Mouse (Mus musculus) adrenal gland, adult 2 months (tissue): ENCODE results near the gene B230104I21Rik. TPM values are rescaled to one million over a fixed set of nuclear protein-coding genes. Genes with fewer than 3 reads are reported as not detected.

ENCODE experiments used
- DNase-seq: peaks from one replicate; pipeline ENCODE4 v3.0.0; 2021
- polyA plus RNA-seq: library from polyadenylated mRNA; depleted of rRNA; stranded (reverse); fragments of >200 nt; gene quantifications from 2 replicates; pipeline ENCODE4 v1.2.3, GENCODE M21; 2012; rRNA removed
- total RNA-seq, 2 experiments: library from RNA; stranded (reverse); gene quantifications; 2 replicates each; pipeline ENCODE4 v1.2.3; 2021

The B230104I21Rik gene
- total and polyA plus RNA-seq, 3 experiments = not detected

DNA sequence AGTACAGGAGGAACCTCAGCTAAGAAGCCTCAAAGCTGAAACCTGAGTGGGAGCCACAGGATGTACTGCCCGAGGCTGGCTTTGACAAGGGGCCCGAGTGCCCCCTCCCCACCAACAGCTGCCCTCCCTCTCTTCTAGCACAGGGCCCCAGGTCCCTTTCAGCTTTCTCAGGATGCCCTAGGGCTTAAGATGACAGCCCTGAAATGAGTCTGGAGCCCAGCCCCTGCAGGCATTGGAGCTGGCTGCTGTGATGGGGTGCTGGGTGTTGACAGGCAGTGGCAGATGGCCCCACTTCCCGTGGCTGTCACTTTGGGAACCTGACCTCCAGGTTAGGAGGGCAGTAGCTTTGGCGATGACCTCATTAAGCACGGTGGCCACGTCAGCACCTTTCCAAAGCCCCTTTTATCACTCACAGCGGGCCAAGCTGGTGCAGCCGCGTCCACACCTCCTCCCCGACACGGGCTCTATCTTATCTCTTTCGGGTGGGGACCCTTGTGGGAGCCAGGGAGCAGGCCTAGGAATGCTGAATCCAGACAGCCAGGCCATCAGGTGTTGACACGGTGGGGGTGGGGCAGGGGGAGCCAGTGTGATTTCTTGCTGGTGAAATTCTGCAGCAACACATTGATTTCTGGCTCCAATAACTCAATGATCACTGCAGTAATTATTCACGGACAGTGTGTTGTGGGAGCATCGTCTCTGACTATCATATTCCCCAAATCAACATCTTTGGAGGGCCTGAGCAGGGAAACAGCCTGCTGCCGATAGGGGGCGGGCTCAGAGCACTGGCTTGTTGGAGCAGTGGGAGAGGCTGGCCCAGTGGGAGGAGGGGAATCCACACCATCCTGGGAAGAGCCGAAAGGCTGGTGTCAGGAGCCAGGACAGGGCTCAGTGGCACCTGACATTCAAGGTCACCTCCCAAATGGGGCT lies 57.5 kb downstream of the B230104I21Rik start:
- no peak for DNase-seq

DNA sequence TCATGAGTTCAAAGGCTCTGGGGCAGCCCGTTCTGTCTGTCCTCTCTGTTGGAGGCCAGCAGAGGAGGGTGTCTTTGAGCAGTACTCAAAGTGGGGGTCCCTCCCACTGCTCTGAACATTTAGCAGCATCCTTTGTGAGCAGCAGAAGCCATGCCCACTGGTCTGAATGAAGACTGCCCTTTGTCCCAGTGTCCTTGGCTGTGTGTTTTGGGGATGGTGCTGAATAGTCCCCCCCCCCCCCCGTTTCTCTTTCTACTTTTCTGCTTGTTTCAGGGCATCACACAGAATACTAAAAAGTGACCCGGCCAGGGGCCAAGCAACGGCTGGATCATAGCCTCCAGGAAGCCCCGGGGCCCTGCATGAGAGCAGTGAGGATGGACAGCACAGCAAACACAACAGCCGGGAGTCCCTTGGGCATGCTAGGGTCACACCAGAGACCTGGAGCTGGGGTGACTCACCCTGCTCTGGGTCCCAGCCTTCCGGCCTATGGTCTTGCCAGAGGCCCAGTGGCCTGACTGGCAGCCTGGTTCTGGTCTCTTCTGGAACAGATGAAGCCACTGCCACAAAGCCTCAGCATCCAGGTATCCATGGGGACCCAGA lies 58.3 kb downstream of the B230104I21Rik start:
- no peak for DNase-seq

DNA sequence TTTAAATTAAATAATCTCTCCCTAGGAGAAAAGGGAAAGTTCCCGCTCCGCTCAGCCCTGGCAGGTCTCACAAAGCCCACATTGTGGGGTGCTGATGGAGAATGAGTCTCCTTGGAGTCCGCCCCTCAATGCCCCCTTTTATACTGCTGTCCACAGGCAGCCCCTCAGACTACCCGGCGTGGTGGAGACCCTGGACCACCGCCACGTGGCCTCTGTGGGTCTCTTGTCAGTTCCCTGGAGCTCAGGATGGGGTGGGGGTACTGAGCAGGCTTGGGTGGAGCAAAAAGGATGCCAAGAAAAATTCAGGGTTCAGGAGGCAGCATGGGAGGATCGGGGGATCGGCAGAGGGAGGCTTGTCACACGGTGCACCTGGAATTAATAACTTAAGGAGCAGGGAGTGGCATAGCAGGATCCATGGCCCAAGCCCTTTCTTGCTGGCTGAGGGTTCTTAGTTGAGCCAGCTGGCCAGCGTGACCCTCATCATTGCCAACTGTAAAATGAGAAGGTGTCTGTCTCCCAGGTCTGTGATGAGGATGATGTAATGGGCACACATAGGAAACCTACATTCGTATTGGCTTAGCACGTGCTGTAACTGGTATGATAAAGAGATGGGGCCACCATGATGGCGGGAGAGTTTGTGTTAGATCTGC lies 60.9 kb downstream of the B230104I21Rik start:
- no peak for DNase-seq

Other genes with a start within 250 kb of the B230104I21Rik start
- gene Trp73, start 195.9 kb upstream of the B230104I21Rik start, total RNA-seq = not detected
- gene Trp73, start 195.9 kb upstream of the B230104I21Rik start, polyA plus RNA-seq = 0.30 TPM in 1 of 2 replicates, not detected in the other
- 10 to 100 TPM; 16.7 to 20.4 TPM for gene Wrap73, start 193.8 kb upstream of the B230104I21Rik start, total RNA-seq
- 41.0 and 41.1 TPM in 2 replicates for gene Wrap73, start 193.8 kb upstream of the B230104I21Rik start, polyA plus RNA-seq
- gene Tprgl, start 175.5 kb upstream of the B230104I21Rik start, total RNA-seq = 100 to 1,000 TPM; 151 to 180 TPM
- gene Tprgl, start 175.5 kb upstream of the B230104I21Rik start, polyA plus RNA-seq = 188 and 210 TPM in 2 replicates
- 1 to 10 TPM; 2.3 to 2.6 TPM for gene Megf6, start 165.4 kb upstream of the B230104I21Rik start, total RNA-seq
- gene Megf6, start 165.4 kb upstream of the B230104I21Rik start, polyA plus RNA-seq = 4.5 and 5.3 TPM in 2 replicates
- under 1 TPM; 0.46 to 0.59 TPM for gene Arhgef16, start 34.5 kb upstream of the B230104I21Rik start, total RNA-seq
- 0.27 and 0.49 TPM in 2 replicates for gene Arhgef16, start 34.5 kb upstream of the B230104I21Rik start, polyA plus RNA-seq